Mouse (Mus musculus) CH12.LX (cell line): Measurements from ENCODE around the gene Bace1.

Source experiments
- BHLHE40 ChIP-seq: IDR thresholded peaks from 2 replicates; pipeline ENCODE4 v1.6.1; 2011; ENCODE audit warnings: mild to moderate bottlenecking, low read depth, low read length, improper control_type of control experiment
- CTCF ChIP-seq, 2 experiments: IDR thresholded peaks in 1 of 2; conservative IDR thresholded peaks in 1 of 2; 2 replicates each; pipeline ENCODE4 v1.5.1; 2011 to 2012; ENCODE audit warnings: low read depth in 2 of 2, low read length in 2 of 2, improper control_type of control experiment in 1 of 2, inconsistent platforms in 1 of 2, mild to moderate bottlenecking in 1 of 2, moderate library complexity in 1 of 2
- EP300 ChIP-seq: IDR thresholded peaks from 2 replicates; pipeline ENCODE4 v1.6.1; 2011; ENCODE audit warnings: low read length, improper control_type of control experiment
- MAFK ChIP-seq: IDR thresholded peaks from 2 replicates; pipeline ENCODE4 v1.6.1; 2011; ENCODE audit warnings: low read length, improper control_type of control experiment; ENCODE audit not compliant: insufficient replicate concordance
- MXI1 ChIP-seq: IDR thresholded peaks from 2 replicates; pipeline ENCODE4 v1.6.1; 2011; ENCODE audit warnings: mild to moderate bottlenecking, low read depth, low read length, improper control_type of control experiment
- NRF1 ChIP-seq: IDR thresholded peaks from 2 replicates; pipeline ENCODE4 v1.6.1; 2014; ENCODE audit warnings: low read depth, mild to moderate bottlenecking, inconsistent platforms, low read length, improper control_type of control experiment, moderate library complexity
- POLR2AphosphoS2 ChIP-seq: IDR thresholded peaks from 2 replicates; pipeline ENCODE4 v1.6.1; 2011; ENCODE audit warnings: low read depth, low read length, improper control_type of control experiment
- TCF12 ChIP-seq: IDR thresholded peaks from 2 replicates; pipeline ENCODE4 v1.6.1; 2014; ENCODE audit warnings: low read depth, mild to moderate bottlenecking, inconsistent platforms, low read length, improper control_type of control experiment
- USF2 ChIP-seq: conservative IDR thresholded peaks from 2 replicates; pipeline ENCODE4 v1.6.1; 2011; ENCODE audit warnings: low read depth, low read length, improper control_type of control experiment
- ZNF384 ChIP-seq: IDR thresholded peaks from 2 replicates; pipeline ENCODE4 v1.6.1; 2012; ENCODE audit warnings: low read depth, low read length, improper control_type of control experiment, inconsistent platforms

DNA sequence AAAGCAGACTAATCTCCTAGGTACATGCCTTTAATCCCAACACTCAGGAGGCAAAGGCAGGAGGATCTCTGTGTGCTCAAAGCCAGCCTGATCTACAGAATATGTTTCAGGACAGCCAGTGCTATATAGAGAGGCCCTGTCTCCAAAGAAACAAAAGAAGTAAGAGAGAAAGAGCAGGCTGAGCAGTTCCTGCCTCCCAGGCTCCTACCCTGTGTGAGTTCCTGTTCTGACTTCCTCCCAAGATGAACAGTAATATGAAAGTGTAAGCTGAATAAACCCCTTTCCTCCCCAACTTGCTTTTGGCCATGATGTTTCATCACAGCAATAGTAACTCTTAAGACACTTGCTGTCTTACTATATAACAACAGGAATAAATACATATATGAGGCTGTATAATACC lies 55.3 kb downstream of the Bace1 start:
- no peak for TF ChIP-seq USF2
- TF ChIP-seq BHLHE40: no peak
- no peak for TF ChIP-seq EP300
- TF ChIP-seq CTCF (conservative IDR thresholded peaks at IDR 0.05 in 1 of 2, IDR thresholded peaks at IDR 0.05 in 1 of 2; ENCODE audit: low read depth in 2 of 2, low read length in 2 of 2): no peak
- TF ChIP-seq MXI1: no peak
- no peak for TF ChIP-seq TCF12
- no peak for TF ChIP-seq NRF1
- TF ChIP-seq POLR2AphosphoS2: no peak
- TF ChIP-seq MAFK: no peak
- no peak for TF ChIP-seq ZNF384
